Mouse (Mus musculus): ENCODE measurements around the gene Fosb.

Fosb gene

DNA sequence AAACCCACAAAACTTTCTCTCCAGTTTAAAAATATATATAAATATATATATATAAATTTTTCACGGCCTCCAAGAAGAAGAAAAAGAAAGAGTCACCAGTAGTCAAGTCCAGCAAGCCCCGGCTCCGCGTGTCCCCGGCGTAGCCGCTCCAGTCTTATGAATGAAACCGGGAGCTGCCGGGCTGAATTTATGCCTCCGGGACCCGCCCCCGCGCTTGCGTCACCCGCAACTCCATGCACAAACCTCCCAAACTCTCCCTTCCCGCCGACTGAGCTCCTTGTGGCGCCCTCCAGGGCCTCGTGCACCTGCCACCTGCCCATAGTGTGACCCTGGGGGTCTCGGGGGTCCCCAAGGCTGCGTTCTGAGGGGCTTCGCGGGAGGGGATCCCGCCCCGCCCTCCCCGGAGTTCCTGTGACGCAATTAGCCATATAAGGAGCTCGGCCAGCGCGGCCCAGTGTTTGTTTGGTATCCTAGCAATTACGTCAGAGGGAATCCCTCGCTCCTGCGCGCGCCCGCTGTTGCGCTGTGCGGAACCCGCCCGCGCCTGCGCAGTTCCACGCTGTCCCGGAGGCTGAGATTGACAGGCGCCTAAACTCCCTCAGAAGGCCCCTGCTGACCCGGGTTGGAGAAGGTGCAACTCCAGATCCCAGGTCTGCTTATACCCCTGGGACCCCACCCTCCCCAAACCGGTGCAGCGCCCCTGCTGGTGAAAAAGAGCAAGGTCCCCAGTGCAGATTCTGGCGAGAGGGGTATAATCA, at the start of gene Fosb:
Gene Fosb, minus strand, starts transcription at position 168 of the 758 bp plus-strand sequence.
- DNase-seq = peak; percentile 98

DNA sequence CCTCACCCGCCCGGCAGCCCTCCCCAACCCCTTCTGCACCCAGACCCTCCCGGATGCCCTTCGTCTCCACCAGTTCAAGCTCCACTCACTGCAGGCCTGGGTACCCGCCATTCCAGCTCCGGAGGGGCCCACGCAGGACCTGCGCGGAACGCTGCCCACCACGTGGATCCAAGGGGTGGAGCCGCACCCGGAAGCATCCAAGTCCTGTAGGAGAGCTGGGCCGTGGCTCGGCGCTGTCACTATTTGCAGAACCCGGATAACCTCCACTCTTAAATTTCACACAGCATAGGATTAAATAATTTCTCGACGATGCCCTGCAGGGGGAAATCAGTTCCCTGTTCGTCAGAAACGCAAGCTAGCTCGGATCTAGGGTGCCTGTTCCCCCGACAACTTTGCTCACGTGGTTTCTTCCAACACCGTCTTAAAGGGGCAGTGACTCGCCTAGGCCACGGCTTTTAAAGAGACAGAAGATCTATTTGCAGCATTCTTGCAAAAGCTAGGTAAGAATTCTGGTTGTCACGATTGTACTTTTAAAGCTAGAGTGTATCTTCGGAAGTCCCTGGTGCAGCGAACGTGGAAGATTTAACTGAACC, 49.5 kb upstream of the Fosb start, which contains the start of the genes Cd3eap and Ppp1r13l:
Gene Cd3eap, minus strand, starts transcription at position 185 of the 593 bp plus-strand sequence.
Gene Ppp1r13l, plus strand, starts transcription at position 451 of the 593 bp plus-strand sequence.
- peak; percentile 91 for DNase-seq

DNA sequence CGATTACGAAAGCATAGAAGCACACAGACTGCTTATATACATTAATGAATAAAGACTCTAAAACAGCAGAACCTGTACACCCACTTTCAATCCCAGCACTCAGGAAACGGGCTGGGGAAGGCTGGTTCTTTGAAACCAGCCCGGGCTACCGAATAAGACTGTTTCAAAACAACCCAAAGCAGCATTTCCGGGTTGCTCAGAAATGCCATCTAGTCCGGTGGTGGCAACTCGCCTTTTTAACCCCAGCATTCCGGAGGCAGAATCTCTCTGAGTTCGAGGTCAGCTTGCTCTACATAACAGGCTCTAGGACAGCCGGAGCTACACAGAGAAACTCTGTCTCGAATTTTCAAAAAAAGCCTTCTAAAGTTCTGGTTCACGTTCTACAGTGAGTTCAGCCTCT, 48.8 kb upstream of the Fosb start:
- DNase-seq = no peak

DNA sequence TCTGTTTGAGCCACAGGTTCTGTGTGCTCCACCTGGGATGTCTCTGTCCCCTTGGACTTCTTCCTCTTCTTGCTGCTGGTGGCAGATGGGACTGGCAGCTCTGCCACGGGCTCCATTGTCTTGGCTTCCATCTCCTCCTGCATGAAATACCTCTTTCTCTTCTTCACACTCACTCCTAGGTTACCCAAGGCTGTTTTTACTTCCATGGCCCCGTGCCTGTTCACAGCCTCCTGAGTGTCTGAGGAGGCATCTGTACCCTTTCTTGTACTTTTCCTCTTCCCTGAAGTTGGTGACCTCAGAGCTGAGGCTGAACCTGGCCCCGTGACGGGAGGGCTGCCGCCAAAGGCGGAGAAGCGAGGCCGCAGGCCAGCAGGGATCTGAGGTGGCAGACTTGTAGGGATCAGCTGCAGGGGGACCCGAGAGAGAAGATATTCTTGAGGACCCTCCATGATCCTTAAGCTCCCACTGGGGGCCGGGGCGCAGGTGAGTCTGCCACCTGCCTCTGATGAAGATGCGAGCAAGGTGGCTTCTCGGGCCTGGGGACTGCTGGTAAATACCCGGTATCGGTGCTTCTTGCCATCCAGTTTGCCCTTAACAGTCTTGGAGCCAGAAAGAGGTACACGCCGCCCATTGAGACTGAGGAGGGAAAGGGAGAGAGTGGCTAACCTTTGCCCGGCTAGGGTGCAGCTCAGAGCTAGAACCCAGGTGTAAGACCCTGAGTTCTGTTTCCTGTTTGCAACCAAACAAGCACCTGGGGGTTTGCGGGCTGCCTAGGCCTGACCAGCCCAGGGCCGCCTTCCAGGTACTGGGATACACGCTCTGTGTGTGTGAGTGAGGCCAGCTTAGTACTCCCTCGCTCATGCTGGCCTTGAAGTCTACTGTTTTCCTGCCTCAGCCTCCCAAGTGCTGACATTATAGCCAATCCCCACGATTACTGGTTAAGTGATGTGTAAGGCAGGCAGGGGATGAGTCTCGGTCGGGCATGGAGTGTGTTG, 47.8 kb upstream of the Fosb start:
- DNase-seq = no peak

DNA sequence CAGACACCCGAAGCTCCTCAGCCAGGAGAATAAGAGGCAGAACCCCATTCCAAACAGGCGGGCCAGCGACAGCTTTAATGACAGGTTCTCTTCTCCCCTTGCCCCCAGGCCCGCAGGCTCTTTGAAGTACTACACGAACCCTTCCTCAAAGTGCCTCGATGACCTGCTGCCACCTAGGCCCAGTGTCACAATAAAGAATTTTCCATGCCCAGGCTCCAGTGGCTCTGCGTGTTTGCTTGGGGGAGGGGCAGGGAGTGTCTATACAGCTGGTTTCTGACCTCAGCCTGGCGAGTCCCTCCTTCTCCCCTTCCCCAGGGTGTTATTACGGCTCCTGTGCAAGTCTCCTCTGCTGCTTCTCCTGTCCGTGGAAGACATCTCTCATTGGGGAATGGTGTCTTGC, 46.5 kb upstream of the Fosb start:
- no peak for DNase-seq

DNA sequence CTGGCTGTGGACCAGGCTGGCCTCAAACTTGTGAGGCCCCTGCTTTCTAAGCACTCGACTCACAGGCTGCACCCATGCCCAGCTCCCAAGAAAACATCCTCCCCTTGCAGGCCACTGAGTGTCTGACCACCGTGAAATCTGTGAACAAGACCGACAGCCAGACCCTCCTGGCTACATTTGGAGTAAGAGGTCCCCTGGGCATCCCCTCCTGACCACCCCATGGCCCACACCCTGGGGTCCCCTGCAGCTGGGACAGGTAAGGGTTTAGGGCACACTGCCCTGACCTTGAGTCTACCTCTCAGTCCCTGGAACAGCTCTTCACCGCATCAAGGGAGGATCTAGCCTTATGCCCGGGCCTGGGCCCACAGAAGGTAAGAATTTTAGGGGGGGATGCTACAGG, 45.1 kb upstream of the Fosb start:
- no peak for DNase-seq

DNA sequence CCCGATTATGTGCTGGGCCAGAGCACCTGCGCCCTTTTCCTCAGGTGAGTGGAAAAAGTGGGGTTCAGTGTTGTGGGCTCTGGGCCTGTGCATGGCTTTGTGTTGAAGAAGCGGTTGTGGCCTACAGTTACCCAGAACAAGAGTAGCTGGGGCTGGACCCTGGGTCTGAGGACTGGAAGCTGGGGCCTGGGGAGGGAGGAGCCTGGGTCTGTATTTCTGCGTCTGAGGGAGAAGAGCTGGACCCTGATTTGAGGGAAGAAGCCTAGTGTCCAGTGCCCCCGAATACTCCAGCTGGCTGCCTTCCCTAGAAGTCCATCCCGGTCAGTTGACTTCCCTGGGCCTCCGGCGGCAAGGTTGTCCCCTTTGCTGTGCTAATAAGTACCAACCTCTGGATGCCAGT, 40.4 kb upstream of the Fosb start:
- DNase-seq = no peak

DNA sequence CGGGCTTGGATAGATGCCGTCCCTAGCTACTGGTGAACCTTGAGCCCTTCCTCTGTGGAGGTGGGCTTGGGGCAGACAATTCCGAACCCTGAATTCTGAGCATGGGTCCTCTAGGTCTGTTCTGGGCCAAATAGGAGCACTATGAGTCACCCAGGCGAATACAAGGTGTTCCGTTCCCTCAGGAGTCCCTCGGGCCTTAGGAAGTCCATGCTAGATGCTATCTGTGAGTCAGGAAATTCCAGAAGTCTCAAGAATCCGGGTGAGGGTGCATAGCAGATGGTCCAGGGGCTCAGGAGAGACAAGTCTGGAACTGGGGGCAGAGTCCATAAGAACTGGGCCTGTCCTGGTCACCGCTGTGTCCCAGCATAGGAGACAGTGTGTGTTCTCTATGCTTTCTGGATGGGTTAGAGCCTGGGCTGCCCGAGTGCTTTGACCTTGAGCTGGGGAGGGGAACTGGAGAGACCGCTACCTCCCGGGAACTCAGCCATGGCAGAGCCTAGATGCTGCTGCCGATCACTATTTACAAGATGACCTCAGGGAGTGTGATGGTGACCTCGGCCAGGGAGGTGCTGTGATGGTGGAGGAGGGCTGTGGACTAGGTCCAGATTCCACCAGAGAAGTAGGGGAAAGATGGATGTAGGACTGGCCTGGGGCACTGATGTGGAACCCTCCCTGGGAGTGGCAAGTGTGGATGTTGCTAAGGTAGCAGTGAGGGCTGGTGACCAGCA, 39.5 kb upstream of the Fosb start:
- DNase-seq = no peak

DNA sequence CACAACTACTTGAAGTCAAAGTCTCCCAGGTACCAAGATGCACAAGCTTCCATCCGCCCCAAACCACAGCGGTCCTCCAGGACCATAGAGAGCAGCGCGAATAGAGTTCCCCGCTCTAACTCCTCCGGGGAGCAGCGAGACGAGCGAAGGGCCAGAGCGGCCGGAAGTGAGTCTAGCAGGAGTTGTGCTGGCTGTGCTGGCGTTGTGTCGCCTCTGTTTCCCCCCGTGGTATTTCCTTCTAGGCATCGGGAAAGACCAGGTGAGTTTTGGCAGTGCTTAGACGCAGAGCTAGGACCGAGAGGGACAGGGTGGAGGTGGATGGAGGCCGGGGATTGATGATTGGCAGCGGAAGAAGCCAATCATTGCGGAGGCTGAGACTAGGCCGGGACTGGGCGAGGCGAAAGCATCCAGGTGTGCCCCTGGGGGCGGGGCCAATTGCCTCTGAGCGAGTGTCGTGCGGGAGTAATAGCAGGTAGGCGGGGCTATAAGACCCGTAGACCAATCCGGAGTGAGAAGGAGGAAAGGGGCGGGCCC, 35.2 kb upstream of the Fosb start:
- DNase-seq = peak; percentile 99

DNA sequence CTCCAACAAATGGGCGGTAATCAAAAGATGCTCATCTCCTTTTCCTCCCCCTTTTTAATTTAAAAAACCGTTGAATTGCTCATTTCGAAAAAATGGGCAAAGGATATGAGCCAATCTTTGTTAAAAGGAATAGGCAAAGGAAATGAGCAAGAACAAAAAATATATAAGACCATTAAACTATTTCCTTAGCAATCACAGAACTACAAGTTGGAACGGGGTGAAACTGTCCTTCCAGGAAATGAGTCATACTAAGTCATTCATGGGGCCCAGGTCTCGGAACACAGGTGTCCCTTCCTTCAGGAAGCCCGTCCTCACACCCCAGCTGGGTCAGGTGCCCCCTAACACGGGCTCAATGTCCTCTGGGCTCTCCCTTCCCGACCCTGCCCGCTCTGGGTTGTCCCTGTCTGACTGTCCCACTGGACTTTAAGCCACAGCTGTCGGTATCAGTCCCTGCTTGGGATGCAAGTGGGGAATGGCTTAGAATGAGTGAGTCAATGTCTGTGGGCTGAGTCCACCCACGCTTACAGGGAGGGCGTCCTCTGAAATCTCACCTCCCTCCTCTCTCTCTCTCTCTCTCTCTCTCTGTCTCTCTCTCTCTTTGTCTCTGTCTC, 34.5 kb upstream of the Fosb start, which contains the start of gene Ercc1:
Gene Ercc1, plus strand, starts transcription at position 542 of the 611 bp plus-strand sequence.
- no peak for DNase-seq

DNA sequence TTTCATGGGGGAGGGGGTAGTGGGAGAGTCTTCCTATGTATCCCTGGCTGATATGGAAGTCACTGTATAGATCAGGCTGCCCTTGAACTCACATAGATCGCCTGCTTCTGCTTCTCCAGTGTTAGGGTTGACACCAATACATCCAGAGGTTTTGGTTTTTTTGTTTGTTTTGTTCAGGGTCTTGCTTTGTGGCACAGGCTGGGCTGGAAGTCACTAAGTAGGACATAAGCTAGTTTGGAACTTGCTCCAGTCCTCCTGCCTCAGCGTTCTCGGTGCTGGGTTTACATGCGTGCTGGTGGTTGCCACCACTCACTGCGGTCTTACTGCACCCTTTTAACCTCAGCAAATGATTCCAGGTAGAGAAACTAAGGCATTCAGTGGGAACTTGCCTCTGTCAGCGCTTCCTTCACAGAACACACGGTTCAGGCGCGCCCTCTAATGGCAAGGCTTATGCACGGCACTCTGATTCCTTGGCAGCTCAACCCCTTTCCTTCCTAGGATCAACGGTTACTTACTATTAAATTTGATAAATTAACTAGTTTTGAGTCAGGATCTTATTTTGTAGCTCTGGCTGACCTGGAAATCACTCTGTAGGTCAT, 33.5 kb upstream of the Fosb start:
- peak; percentile 88 for DNase-seq

DNA sequence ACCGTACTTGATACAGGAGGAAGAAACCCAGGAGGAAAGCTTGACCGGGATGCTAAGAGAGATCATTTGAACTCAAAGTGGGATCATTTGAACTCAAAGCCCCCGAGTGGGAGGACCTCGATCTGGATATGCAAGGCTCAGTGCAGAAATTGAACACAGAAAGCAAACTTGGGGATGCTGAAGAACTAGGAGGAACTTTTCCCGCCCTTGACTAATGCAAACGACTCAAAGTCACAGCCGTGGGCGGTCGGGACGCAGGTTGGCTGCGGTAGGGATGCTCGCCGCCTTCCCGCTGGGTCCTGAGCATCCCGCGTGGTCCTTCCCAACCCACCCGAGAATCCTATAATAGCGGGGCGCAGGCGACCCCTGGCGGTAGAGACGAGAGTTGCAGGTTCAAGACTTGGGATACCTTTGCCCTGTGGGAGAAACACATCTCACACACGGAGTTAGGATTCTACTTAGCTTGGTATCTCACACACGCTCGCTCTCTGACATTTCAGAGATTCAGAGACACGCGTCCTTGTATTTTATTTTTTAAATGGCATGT, 32.7 kb upstream of the Fosb start:
- DNase-seq = peak; percentile 89

DNA sequence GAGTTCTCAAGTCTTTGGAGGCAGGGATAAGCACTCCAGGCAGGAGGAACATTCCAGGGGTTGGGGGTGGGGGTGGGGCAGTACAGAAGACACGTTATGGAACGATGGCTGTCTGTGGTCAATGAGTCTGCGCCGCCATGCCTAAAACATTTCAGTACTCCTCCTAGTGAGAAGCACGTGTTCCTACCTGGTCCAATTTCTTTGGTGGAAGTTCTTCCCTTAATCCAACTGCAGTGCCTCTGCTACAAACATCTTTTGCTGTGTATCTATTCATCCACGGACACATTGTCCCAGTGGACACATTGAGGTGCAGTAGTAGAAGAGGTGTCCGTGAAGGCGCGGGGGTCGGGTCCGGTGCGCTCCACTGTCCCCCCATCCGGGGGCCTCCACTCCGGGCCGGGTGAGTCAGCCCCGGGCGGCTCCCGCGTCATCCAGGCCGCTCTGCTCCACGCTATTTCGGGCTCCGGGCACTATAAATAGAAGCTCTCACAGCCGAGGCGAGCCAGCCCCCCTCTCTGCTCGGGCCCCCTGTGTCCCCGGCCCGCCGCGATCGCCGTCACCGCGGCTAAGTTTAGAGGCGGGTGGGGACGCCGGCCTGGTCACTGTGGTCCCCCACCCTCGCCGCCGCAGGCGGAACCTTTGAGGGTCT, 32.0 kb upstream of the Fosb start:
- peak; percentile 49 for DNase-seq

DNA sequence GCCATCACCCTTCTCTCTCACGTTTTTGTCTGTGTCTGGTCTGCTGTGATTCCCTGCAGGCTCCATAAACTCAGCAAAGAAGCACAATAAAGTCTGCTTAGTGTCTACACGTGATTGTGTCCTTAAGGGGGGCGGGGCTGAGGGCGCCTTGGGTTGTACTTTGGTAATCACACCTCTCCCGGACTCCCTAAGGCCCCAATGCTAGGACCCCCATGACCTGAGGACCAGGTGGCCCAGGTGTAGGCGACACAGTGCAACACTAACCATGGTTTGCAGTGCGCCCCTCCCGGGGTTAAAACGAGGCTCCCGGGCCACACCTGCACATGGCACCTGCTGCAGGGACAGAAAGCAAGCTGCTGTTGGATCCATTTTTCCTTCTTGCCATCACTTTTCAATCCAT, 31.4 kb upstream of the Fosb start:
- DNase-seq = no peak

DNA sequence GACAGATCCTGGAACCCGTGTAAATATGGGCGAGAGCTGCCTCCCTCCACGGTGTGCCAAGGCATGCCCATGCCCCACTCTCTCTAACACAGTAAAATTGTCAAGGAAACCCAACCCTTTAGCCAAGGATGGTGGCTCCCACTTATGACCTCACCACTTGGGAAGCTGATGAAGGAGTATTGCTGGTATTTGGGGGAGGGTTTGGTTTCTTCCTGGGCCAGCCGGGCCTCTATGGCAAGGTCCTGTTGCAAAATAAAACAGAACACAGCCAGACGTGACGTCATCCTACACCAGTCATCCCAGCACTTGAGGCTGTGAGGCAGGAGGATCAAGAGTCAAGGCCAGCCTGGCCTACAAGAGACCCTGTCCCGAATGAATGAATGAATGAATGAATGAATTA, 28.7 kb upstream of the Fosb start:
- no peak for DNase-seq

DNA sequence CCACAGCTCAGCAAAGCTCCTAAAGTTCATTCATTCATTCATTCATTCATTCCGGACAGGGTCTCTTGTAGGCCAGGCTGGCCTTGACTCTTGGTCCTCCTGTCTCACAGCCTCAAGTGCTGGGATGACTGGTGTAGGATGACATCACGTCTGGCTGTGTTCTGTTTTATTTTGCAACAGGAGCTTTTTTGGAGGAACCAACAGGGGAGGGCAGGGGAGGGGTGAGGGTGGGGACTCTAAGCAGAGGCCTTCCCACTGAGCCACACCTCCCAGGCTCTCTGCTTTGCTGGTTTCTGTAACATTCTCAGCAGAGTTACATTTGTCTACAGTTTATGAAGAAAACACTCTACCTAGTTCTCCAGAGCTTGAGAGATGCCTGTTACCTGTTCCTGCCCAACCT, 28.2 kb upstream of the Fosb start:
- no peak for DNase-seq

DNA sequence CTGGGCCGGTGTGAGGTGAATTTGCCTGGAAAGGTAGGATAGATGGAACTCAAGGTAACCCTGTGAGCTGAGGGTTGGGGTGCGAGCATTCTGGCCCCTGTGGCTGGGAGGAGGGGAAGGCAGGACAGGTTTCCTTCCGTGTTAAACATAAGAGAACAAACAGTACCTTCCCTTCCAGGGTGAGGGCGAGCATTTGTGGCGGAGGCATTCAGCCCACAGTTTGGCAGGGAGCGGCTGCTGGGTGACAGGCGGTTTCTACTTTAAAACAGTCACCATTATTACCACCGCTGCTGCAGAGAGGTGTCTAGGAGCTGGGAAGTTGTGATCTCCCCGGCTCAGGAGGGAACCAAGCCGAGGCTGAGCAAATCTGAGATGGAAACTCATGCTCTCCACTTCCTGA, 27.3 kb upstream of the Fosb start:
- no peak for DNase-seq

DNA sequence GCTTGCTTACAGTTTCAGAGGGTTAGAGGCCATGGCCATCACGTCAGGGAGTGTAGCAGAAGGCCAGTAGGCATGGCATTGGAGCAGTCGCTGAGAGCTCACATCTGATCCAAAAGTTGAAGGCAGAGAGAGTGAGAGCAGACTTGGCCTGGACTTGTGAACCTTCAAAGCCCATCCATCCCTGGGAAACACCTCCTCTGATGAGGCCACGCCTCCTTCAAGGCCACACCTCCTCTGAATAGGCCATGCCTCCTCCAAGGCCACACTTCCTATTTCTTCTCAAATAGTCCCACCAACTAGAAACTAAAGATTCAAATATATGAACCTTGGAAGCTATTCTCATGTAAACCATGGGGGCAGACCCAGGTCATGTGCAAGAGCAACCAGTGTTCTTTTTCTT, 25.7 kb upstream of the Fosb start:
- no peak for DNase-seq

DNA sequence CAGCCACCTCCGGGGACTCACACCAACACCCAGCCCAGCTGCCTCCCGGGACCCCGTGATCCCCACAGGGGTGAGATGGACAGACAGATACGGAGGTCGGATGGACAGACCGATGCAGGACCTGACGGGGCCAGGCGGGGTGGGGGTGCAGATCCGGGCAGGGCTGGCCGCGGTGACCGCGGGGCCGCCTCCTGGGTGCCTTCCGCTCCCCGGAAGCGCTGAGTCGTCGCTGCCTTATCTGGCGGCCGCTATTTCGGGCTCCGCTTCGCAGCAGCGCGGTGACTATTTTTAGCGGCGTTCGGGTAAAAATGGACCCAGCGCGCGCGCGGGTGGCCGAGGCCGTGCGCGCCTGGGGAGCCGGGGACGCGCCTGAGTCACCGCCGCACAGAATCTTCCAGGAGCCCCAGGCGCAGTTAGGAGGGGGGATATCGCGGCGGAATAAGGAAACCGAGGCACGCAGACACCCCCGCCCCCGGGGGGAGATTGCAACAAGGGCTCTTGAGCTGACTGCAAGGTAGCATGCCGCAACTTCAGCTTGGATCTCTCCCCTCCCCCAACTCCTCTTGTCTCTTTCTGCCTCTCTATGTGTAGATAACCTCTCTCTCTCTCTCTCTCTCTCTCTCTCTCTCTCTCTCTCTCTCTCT, 23.0 kb upstream of the Fosb start:
- DNase-seq = peak; percentile 81

DNA sequence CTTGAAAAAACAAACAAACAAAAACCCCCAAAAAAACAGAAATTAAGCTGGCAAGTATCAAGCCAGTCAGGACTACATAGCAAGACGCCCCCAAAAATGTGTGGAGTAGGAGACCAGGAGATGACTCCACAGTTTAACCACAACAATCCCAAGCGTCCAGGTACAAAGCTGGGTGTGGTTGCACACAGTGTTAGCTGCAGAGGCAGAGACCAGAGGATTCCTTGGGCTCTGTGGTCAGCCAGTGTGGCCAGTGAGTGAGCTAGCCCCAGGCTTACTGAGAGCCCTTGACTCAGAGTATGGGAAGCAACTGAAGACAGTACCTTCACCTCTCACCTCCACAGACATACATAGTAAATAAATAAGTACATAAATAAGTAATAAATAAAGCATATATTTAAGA, 22.1 kb upstream of the Fosb start:
- DNase-seq = no peak
